Mouse (Mus musculus): Measurements from ENCODE around the gene Slc16a7. TPM values are rescaled to one million over a fixed set of nuclear protein-coding genes. Genes with fewer than 3 reads are reported as not detected.

The Slc16a7 gene
- polyA plus RNA-seq, 1 experiment: 554 TPM

DNA sequence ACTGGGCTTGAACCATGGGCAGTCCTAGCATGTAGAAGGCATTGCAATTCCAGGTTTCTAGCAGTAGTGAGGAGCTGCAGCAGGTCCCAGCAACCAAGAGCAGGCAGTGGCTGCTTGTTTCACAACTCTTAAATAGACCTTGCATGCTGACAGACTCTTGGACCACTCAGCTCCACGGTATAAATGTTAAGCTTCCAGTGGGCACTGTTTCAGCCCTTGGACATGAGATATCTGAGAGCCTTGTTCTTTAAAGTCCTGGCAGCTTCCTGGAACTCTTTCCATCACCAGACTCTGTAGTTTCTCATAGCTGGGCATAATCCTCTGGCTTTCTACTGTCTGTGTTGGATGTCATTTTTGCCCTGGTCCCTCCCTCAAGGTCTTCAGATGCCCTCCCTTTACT lies 43.7 kb downstream of the Slc16a7 start:
- H3K27ac ChIP-seq (ENCODE audit: control insufficient read depth, insufficient read depth, low read depth, low read length): no peak overlapping the region
- H3K27me3 ChIP-seq (ENCODE audit: control insufficient read depth, insufficient read depth, low read length): no peaks in the 10 kb centered on the region
- no peak for TF ChIP-seq CTCF (IDR thresholded peaks at IDR 0.05; ENCODE audit: control insufficient read depth, insufficient read depth, insufficient replicate concordance, low read depth, low read length)
- TF ChIP-seq POLR2A (IDR thresholded peaks at IDR 0.05; ENCODE audit: control insufficient read depth, low read depth, low read length): no peak
- no peak overlapping the region for H3K4me3 ChIP-seq (ENCODE audit: control insufficient read depth, low read depth, low read length)
- H3K36me3 ChIP-seq (ENCODE audit: control insufficient read depth, insufficient read depth, low read length): no peaks in the 10 kb centered on the region
- no peaks in the 10 kb centered on the region for H3K4me1 ChIP-seq (ENCODE audit: control insufficient read depth, insufficient read depth, low read length)

DNA sequence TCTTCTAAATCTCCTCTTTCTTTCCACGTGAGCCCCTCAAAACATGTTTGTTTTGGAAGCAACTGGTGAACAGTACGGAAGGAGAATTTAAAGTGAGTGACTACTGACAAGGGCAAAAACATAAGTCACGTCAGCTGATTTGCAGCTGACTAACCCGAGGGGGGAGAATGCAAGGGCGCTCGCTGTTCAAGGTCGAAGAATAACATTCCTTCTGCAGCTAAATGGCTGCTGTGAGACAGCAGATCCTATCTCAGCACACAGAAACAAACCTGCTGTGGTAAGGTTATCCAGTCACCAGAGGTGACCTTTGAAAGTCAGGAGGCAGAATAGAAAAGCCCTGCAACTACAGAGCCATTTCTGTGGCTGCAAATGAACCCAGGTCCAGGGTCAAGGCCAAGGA lies 47.1 kb downstream of the Slc16a7 start:
- no peaks in the 10 kb centered on the region for H3K36me3 ChIP-seq (ENCODE audit: control insufficient read depth, insufficient read depth, low read length)
- H3K4me1 ChIP-seq (ENCODE audit: control insufficient read depth, insufficient read depth, low read length): no peaks in the 10 kb centered on the region
- TF ChIP-seq CTCF (IDR thresholded peaks at IDR 0.05; ENCODE audit: control insufficient read depth, insufficient read depth, insufficient replicate concordance, low read depth, low read length): no peak
- no peak for TF ChIP-seq POLR2A (IDR thresholded peaks at IDR 0.05; ENCODE audit: control insufficient read depth, low read depth, low read length)
- H3K27me3 ChIP-seq (ENCODE audit: control insufficient read depth, insufficient read depth, low read length): no peaks in the 10 kb centered on the region
- no peak overlapping the region for H3K27ac ChIP-seq (ENCODE audit: control insufficient read depth, insufficient read depth, low read depth, low read length)
- no peak overlapping the region for H3K4me3 ChIP-seq (ENCODE audit: control insufficient read depth, low read depth, low read length)

DNA sequence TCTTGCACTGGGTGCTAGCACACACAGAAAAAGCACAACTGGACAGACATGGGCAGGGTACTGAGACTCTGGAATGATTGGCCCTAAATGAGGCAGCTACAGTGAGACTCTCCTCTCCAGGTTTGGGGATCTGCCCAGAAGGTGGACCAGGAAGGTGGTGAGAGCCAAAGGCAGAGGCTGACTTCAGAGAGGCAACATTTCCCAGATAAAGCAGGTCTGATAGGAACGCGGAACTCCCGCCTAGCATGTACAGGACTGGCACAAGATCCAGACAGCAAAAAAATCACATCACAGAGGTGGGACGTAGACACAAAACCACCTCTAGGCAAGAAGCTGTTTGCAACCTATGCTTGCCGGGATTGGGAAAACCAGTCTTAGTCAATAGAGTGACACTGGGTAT lies 55.5 kb downstream of the Slc16a7 start:
- Histone ChIP-seq H3K4me3 (ENCODE audit: control insufficient read depth, low read depth, low read length) (no peak overlapping the region), H3K27me3 (ENCODE audit: control insufficient read depth, insufficient read depth, low read length) (no peaks in the 10 kb centered on the region), H3K27ac (ENCODE audit: control insufficient read depth, insufficient read depth, low read depth, low read length) (no peak overlapping the region), H3K36me3 (ENCODE audit: control insufficient read depth, insufficient read depth, low read length) (no peaks in the 10 kb centered on the region), H3K4me1 (ENCODE audit: control insufficient read depth, insufficient read depth, low read length) (no peaks in the 10 kb centered on the region)
- TF ChIP-seq CTCF (IDR thresholded peaks at IDR 0.05; ENCODE audit: control insufficient read depth, insufficient read depth, insufficient replicate concordance, low read depth, low read length) (no peak), POLR2A (IDR thresholded peaks at IDR 0.05; ENCODE audit: control insufficient read depth, low read depth, low read length) (no peak)

DNA sequence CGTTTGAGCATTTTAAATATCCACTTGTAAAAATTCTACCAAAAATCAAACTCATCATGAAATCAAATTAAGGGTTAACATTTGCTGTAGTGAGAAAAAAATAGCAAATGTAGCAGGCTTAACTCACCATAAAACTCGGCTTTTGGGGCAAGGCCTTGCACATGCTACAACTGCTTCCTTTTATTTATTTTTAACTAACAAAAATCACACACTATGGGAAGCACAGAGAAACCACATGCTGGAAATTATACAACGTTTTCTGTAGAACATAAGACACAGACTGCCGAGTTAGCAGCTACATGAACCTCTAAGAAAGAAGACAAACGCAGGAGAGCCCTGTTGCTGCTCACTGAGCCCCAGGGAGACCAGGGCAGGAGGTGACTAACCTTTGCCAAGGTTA lies 57.9 kb downstream of the Slc16a7 start:
- Histone ChIP-seq H3K36me3 (ENCODE audit: control insufficient read depth, insufficient read depth, low read length) (no peaks in the 10 kb centered on the region), H3K4me3 (ENCODE audit: control insufficient read depth, low read depth, low read length) (no peak overlapping the region), H3K27ac (ENCODE audit: control insufficient read depth, insufficient read depth, low read depth, low read length) (no peak overlapping the region), H3K4me1 (ENCODE audit: control insufficient read depth, insufficient read depth, low read length) (no peaks in the 10 kb centered on the region), H3K27me3 (ENCODE audit: control insufficient read depth, insufficient read depth, low read length) (no peaks in the 10 kb centered on the region)
- TF ChIP-seq CTCF (IDR thresholded peaks at IDR 0.05; ENCODE audit: control insufficient read depth, insufficient read depth, insufficient replicate concordance, low read depth, low read length) (no peak), POLR2A (IDR thresholded peaks at IDR 0.05; ENCODE audit: control insufficient read depth, low read depth, low read length) (no peak)

DNA sequence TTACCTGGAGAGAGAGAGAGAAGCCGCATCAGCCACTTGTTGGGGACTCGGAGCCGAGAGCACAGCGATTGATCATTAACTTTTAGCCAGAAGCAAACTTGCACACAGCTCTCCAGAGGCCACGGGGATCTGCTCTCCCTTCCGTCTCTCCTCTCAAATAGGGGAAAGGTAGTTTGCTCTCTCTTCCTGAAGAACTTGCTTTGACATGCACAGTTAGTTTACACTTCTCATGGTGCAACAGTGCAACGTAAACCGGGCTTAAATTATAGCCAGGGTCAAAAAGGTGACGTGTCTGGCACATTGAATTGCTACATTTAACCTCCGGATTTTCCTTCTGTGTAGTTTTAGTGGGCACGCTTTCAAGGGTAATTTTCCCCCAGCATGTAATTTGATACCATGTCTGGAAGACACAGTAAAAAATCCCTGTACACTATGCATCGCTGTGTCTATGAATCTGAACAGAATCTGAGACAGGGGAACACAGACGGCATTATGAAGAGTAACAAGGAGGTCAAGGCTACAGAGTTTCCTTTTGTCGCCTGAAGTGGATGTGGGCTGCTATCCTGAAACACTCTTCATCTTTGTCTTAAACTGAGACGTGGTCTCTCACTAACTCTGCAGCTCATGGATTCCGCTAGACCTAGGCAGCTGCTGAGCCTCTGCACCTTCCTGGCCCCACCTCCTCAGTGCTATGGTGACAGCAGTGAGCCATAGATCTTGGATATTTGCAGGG lies 60.8 kb downstream of the Slc16a7 start:
- no peak overlapping the region for H3K4me3 ChIP-seq (ENCODE audit: control insufficient read depth, low read depth, low read length)
- TF ChIP-seq CTCF (IDR thresholded peaks at IDR 0.05; ENCODE audit: control insufficient read depth, insufficient read depth, insufficient replicate concordance, low read depth, low read length) (no peak), POLR2A (IDR thresholded peaks at IDR 0.05; ENCODE audit: control insufficient read depth, low read depth, low read length) (no peak)
- H3K27me3 ChIP-seq (ENCODE audit: control insufficient read depth, insufficient read depth, low read length): no peaks in the 10 kb centered on the region
- H3K27ac ChIP-seq (ENCODE audit: control insufficient read depth, insufficient read depth, low read depth, low read length): no peak overlapping the region
- no peaks in the 10 kb centered on the region for H3K4me1 ChIP-seq (ENCODE audit: control insufficient read depth, insufficient read depth, low read length)
- H3K36me3 ChIP-seq (ENCODE audit: control insufficient read depth, insufficient read depth, low read length): no peaks in the 10 kb centered on the region

DNA sequence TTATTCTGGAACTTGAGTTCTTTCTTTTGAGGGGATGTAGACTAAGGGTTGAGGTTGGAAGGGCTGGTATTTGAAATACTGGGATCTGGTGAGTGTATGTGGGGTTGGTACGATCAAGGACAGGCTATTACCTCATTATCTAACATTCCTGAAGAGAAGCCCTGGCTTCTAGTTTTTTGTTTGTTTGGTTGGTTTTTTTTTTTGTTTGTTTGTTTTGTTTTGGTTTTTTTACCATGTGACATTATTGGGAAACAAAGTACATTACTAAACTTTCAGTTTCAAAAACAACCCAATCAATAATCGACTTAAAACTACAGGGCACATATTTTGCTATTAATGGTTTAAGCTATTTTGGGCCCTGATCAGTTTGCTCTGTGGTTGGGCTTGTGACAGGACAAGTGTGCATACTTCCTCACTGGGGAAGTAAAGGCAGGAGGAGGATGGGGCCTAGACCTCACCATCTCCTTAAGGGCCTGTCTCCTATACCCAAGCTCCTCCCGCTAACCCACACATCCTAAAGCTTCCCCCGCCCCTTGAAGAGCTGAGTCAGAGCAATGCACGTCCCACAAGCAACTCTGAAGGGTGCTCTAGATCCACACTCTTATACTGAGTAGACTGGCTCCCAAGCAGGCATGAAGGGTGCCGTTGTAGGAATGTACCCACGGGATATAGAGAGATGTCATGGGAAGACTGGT lies 64.2 kb downstream of the Slc16a7 start:
- H3K4me3 ChIP-seq (ENCODE audit: control insufficient read depth, low read depth, low read length): no peak overlapping the region
- TF ChIP-seq CTCF (IDR thresholded peaks at IDR 0.05; ENCODE audit: control insufficient read depth, insufficient read depth, insufficient replicate concordance, low read depth, low read length) (no peak), POLR2A (IDR thresholded peaks at IDR 0.05; ENCODE audit: control insufficient read depth, low read depth, low read length) (no peak)
- H3K27ac ChIP-seq (ENCODE audit: control insufficient read depth, insufficient read depth, low read depth, low read length): no peak overlapping the region
- H3K27me3 ChIP-seq (ENCODE audit: control insufficient read depth, insufficient read depth, low read length): no peaks in the 10 kb centered on the region
- H3K4me1 ChIP-seq (ENCODE audit: control insufficient read depth, insufficient read depth, low read length): no peaks in the 10 kb centered on the region
- H3K36me3 ChIP-seq (ENCODE audit: control insufficient read depth, insufficient read depth, low read length): no peaks in the 10 kb centered on the region

DNA sequence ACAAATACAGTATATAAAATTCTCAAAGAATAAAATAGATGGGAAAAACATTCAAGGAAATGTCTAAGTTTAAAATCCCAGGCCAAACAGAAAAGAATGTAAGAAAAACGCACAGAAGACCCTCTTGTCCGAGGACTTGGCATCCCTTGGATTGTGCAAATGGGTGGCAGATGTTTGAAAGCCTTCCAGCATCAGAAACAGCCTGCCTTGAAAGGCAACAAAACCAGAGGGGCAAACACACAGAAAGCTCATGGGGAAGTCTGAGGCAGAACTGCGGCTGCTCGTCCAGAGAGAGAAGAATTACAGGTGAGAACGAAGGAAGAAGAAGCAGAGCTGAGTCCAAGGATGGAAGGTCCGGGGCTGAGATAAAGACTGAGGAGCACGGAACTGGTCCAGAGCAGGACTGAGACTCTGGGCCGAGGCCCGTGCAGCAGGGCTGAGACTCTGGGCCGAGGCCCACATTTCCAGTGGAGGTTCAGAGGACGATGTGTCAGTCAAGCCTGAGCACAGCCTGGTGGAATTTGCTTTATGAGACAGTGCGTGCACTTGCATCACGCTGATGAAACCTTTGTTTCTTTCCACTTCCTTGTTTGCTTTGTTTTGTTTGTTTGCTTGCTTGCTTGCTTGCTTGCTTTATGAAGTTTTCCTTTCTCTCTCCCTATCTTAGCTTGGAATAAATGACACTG lies 65.0 kb downstream of the Slc16a7 start:
- no peaks in the 10 kb centered on the region for H3K36me3 ChIP-seq (ENCODE audit: control insufficient read depth, insufficient read depth, low read length)
- no peaks in the 10 kb centered on the region for H3K4me1 ChIP-seq (ENCODE audit: control insufficient read depth, insufficient read depth, low read length)
- H3K4me3 ChIP-seq (ENCODE audit: control insufficient read depth, low read depth, low read length): no peak overlapping the region
- H3K27ac ChIP-seq (ENCODE audit: control insufficient read depth, insufficient read depth, low read depth, low read length): no peak overlapping the region
- H3K27me3 ChIP-seq (ENCODE audit: control insufficient read depth, insufficient read depth, low read length): no peaks in the 10 kb centered on the region
- TF ChIP-seq CTCF (IDR thresholded peaks at IDR 0.05; ENCODE audit: control insufficient read depth, insufficient read depth, insufficient replicate concordance, low read depth, low read length) (no peak), POLR2A (IDR thresholded peaks at IDR 0.05; ENCODE audit: control insufficient read depth, low read depth, low read length) (no peak)
